Mouse (Mus musculus): ENCODE results near the gene Dnajc17.

DNA sequence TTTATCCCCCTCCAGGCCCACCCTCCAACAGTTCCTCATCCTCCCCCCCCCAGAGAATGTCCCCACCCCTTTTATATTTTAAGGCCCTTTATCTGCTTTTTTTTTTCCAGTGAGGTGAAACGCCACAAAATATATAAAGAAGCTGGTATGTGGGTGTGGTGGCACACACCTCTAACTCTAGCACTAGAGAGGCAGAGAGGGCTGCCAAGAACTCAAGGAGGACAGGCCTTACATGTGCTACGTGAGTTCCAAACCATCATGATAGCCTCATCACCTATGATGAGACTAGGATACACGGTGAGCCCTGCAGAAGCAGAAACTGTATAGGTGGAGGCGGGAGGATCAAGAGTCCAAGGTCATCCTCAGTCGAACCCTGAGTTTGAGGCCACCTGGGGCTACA is 17.6 kb downstream of the Dnajc17 start:
- no peak for TF ChIP-seq EP300 (IDR thresholded peaks at IDR 0.05; ENCODE audit: low read depth)
- no peak for TF ChIP-seq CTCF (IDR thresholded peaks at IDR 0.05; ENCODE audit: low read depth)

Measured in liver, postnatal 0 days (tissue).